Mouse (Mus musculus): ENCODE results near the gene Tecr.
"Not testable (repeated sequence)": the region's sequence is repeated elsewhere in the genome, so short reads cannot be mapped to it uniquely, and the experiment has no call there.

Tecr gene

GRCm38 (mm10) chr8:83618566-83618965 is 10.8 kb upstream of the Tecr start:
- DNase-seq (ENCODE audit: low spot score): no peak

- DNase-seq (ENCODE audit: low spot score): no peak
These were observed 9.3 kb upstream of the Tecr start for GRCm38 (mm10) chr8:83617111-83617510.

GRCm38 (mm10) chr8:83616625-83617024 is 8.9 kb upstream of the Tecr start:
- DNase-seq (ENCODE audit: low spot score): no peak

- DNase-seq (ENCODE audit: low spot score): no peak
These were observed 5.9 kb upstream of the Tecr start for GRCm38 (mm10) chr8:83613695-83614094.

GRCm38 (mm10) chr8:83611921-83612320 is 4.2 kb upstream of the Tecr start:
- no peak for DNase-seq (ENCODE audit: low spot score)

GRCm38 (mm10) chr8:83609547-83610180 is 1.9 kb upstream of the Tecr start:
- no peak for DNase-seq (ENCODE audit: low spot score)

- DNase-seq (ENCODE audit: low spot score): no peak
These were observed 1.3 kb upstream of the Tecr start for GRCm38 (mm10) chr8:83609086-83609485.

DNA sequence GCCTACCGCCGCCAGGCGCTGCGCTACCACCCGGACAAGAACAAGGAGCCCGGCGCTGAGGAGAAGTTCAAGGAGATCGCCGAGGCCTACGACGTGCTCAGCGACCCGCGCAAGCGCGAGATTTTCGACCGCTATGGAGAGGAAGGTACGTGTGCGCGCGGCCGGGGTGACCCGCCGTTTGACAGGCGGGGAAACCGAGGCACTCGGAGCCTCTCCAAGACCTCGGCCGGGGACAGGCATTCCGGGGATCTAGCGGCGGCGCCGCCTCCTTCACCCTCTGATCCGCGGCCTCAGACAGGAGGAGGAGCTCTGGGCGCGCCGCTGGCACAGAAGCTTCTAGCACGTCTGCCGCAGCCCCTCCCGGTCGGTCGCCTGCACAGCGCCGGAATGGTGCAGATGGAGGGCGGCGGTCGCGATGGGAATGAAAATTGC is 643 bp upstream of the Tecr start:
- peak; percentile 71 for DNase-seq (ENCODE audit: low spot score)

DNA sequence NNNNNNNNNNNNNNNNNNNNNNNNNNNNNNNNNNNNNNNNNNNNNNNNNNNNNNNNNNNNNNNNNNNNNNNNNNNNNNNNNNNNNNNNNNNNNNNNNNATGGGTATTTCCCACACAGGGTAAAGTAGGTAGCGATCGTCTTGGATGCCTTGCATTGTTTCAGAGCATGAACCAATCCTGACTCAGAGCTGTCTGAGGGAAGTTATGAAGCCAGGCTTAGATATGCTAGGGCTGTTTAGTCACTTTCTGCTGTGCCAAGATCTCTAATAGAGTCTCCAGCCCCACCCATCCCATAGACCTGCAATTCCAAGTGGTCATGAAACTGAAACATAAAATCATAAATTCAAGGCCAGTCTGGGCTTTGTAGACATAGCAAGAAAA is 5.1 kb downstream of the Tecr start:
- no peak for DNase-seq (ENCODE audit: low spot score)

GRCm38 (mm10) chr8:83599814-83600213 is 8.0 kb downstream of the Tecr start:
- DNase-seq (ENCODE audit: low spot score): no peak

DNA sequence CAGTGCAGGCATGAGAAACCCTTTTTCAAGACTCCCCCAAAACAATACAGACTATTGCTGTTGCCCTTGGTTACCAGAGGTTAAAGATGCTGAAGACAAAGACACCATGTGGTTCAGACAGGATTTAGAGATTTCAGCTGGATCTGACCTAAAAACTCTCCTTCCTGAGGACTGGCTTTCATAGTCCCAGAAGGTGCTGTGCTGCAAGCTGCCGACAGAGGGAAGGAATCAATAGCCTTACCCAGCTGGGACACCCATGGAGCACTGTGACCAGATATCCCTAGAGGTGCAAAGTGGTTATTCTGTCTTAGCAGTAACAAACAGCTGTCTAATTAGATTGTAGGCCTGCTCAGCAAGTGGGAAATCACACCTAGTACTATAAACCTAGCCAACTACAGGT is 9.6 kb downstream of the Tecr start:
- no peak for DNase-seq (ENCODE audit: low spot score)

- DNase-seq (ENCODE audit: low spot score): no peak
These were observed 11.4 kb downstream of the Tecr start for GRCm38 (mm10) chr8:83596369-83596768.

- not testable (repeated sequence) for DNase-seq (ENCODE audit: low spot score)
These were observed 12.8 kb downstream of the Tecr start for GRCm38 (mm10) chr8:83595050-83595345.

GRCm38 (mm10) chr8:83594167-83595049 is 13.4 kb downstream of the Tecr start:
- peak; percentile 97 for DNase-seq (ENCODE audit: low spot score)

DNA sequence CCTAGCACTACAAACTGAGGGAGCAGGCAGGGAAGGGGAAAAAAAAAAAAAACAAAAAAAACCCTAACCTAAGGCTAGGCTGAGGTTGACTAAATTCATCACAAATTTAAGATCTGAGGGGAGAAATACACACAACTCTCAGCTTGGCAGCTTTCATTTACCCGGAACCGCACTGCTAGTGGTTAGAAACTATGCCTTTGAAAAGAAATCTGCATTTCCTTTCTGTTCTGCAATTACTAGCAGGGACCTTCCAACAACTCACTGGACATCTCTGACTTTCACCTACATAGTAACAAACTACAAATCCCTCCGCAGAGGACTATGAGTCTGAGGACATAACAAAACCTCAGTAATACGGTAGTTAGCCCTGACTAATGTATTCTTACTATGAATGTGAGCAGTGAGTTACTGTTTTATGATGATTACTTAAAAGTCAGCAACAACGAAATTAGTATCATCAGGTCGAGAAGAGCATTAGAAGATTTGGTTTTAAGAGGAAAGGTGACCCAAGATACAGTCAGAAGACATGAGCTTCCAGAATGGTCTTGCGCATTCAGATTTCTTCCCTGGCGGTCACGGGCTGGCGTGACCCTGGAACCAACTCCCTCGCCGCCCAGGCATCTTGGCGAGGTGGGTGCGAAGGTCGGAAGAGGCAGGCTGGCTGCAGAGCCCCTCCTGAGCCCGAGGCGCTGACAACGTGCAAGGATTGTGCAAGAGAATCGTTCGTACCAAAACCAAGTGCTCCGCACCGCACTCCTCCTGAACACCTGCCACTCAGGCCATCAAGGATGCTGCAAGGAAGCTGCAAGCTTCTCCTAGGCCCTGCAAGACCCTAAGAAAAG is 14.2 kb downstream of the Tecr start:
- DNase-seq (ENCODE audit: low spot score): no peak

DNA sequence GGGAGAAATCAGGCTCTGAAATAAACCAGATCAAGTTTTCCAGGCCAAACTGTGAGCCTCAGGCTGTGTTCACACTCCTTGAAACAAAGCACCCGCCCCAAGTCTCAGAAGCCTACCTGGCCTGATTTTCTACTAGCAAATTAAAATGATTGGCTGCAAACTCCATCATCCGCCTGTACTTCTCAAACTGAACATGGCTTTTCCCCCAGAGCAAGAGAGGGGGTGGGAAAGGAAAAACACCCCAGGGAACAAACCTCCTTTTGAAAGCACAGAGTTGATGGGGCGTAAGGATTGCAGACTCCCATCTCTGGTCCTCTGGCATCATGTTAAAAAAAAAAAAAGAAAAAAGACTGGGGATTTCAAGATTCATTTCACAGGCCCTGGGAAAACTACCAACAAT is 15.1 kb downstream of the Tecr start:
- no peak for DNase-seq (ENCODE audit: low spot score)

DNA sequence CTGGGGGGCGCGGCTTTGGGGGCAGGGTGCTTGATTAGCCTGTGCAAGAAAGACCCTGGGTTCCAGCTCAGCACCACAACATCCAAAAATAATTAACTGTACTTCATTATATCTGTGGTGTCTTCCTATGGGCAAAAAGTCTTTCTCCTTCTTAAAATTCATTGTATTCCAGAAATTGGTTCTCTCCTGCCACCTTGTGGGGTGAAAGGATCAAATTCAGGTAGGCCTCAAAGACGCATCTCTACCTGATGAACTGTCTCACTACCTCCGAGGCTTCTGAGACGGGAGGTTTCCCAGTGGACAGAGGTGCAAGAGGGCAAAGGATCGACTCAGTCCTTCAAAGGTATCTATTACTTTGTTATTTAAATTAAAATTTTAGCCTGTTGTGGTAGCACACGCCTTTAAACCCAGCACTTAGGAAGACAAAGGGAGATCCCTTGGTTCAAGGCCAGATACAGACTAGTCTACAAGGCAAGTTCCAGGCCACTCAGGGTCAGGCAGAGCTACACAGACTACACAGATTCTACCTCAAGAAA is 17.2 kb downstream of the Tecr start:
- DNase-seq (ENCODE audit: low spot score): no peak

GRCm38 (mm10) chr8:83588886-83589285 is 18.9 kb downstream of the Tecr start:
- no peak for DNase-seq (ENCODE audit: low spot score)

DNA sequence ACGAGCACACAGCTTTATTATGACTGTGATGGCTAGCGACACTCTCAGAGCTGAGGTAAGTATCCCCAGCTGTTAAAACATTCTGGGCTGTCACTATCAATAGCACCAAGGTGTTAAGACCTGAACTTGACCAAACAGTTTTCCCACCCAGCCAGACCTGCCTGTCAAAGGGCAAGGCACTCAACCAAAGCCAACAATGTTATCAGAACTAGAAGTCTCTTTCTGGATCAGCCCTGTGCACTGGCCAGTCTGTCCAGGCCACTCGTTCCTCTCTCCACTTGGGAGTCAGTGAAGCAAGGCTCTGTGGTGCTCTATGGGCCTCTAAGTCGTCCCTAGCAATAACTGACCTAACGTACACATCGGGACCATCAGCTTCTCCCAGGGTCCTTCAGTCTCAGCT is 20.1 kb downstream of the Tecr start:
- DNase-seq (ENCODE audit: low spot score): no peak

DNA sequence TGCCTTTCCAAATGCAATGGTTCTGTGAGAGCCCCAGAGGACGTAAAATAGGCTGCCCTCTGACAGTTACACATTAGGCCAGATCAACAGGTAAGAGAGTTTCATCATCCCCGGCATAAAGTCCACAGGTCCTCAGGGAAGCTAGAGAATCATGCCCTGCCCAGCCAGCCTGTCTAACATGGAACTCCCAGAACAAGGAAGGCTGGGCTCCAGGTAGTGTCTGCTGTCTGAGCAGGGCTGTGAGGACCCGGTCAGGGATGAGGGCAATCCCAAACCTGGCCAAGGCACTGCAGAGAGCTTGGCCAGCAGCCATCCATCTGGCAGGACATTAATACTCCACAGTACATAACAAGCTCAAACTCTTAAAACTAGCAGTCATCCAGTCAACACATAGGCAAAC is 22.4 kb downstream of the Tecr start:
- no peak for DNase-seq (ENCODE audit: low spot score)

DNA sequence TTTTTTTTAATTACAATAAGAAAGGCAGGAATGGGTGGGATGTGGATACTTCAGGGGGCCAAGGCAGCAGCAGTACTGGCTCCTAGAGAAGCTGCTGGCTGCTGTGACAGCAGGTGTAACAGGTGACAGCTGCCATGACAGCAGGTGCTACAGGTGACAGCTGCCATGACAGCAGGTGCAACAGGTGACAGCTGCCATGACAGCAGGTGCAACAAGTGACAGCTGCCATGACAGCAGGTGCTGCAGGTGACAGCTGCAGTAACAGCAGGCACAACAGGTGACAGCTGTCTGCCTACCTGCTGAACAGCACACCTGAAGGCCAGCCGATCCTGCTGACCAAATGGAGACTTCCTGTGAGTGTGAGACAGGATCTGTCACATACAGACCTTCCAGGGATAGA is 23.0 kb downstream of the Tecr start:
- DNase-seq (ENCODE audit: low spot score): no peak

- no peak for DNase-seq (ENCODE audit: low spot score)
These were observed 24.5 kb downstream of the Tecr start for GRCm38 (mm10) chr8:83583236-83583635.

GRCm38 (mm10) chr8:83582226-83582625 is 25.5 kb downstream of the Tecr start:
- DNase-seq (ENCODE audit: low spot score): no peak

Measured in left cerebral cortex, adult 11 months (tissue).